Mouse (Mus musculus) midbrain, embryonic 14.5 days (tissue): ENCODE measurements at regions not wholly inside any gene's neighbourhood (a gene's known extent, or its start where the extent isn't known, plus 50 kb on each side); places are given as distances from the start of the nearest gene placed in this dataset.

Source experiments
- ATAC-seq: fragments of 200-750 bp; cut with Nextera tagmentation; 2 replicates; pipeline ENCODE4 v1.8.0; 2017; ENCODE audit warnings: moderate number of reproducible peaks, moderate library complexity; ENCODE audit not compliant: low FRiP score, low TSS enrichment
- DNase-seq: peaks from one replicate; pipeline ENCODE4 v3.0.0-alpha.2; 2015
- H3K27ac ChIP-seq: fragments of 300-500 bp; sonication (generic); replicated peaks from 2 replicates; pipeline ENCODE4 v1.5.1; 2014; ENCODE audit warnings: mild to moderate bottlenecking, low read depth, low read length, moderate library complexity
- H3K27me3 ChIP-seq: fragments of 300-500 bp; sonication (generic); 2 replicates; pipeline ENCODE4 v1.6.1; 2014; ENCODE audit warnings: low read length, control low read depth, mixed read lengths; ENCODE audit not compliant: control insufficient read depth, insufficient read depth
- H3K36me3 ChIP-seq: fragments of 300-500 bp; sonication (generic); 2 replicates; pipeline ENCODE4 v1.6.1; 2014; ENCODE audit warnings: low read length, control low read depth; ENCODE audit not compliant: control insufficient read depth, insufficient read depth
- H3K4me1 ChIP-seq: fragments of 300-500 bp; sonication (generic); 2 replicates; pipeline ENCODE4 v1.6.1; 2014; ENCODE audit warnings: mild to moderate bottlenecking, antibody characterized with exemption, low read length, control low read depth; ENCODE audit not compliant: control insufficient read depth, insufficient read depth
- H3K4me2 ChIP-seq: fragments of 300-500 bp; sonication (generic); 2 replicates; pipeline ENCODE4 v1.6.1; 2014; ENCODE audit warnings: mild to moderate bottlenecking, low read length, moderate library complexity
- H3K4me3 ChIP-seq: fragments of 300-500 bp; sonication (generic); replicated peaks from 2 replicates; pipeline ENCODE4 v1.5.1; 2014; ENCODE audit warnings: low read depth, low read length
- H3K9ac ChIP-seq: fragments of 300-500 bp; sonication (generic); replicated peaks from 2 replicates; pipeline ENCODE4 v1.6.1; 2014; ENCODE audit warnings: mild to moderate bottlenecking, low read length, moderate library complexity
- H3K9me3 ChIP-seq: fragments of 300-500 bp; sonication (generic); 2 replicates; pipeline ENCODE4 v1.6.1; 2016; ENCODE audit warnings: low read length, control low read depth, mixed read lengths; ENCODE audit not compliant: control insufficient read depth
- WGBS: fragments of 180-500 bp; shearing (Covaris S2); extraction: QIAGEN DNeasy Blood & Tissue Kit; methylation state at CpG from one replicate; pipeline ENCODE4 v1.1.7; 2014; 5-methylcytosine and 5-hydroxymethylcytosine counted together

DNA sequence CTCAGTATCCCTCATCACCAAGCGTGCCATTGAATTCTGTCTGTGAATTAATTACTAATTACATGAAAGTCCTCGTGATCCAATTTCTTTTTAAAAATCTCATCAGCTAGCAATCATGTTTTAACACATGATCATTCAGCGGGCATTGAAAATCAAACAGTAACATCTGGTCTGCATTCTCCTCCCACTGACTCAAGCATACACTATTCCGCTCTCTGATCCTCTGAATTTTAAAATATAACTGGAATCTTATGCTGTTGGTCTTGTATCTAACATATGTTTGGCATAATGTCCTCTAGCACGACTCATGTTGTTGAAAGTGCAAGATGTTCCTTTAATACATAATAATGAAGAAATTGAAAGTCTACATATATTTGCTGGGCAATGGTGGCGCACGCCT lies 667.1 kb downstream of the 1190002N15Rik start:
- H3K27ac ChIP-seq = no peak overlapping the region
- no peaks in the 10 kb centered on the region for H3K36me3 ChIP-seq
- ATAC-seq = no peak
- H3K4me1 ChIP-seq = no peaks in the 10 kb centered on the region
- 81% methylated on average over 7 of the region's 7 CpGs for WGBS
- no peak overlapping the region for H3K4me3 ChIP-seq
- no peaks in the 10 kb centered on the region for H3K27me3 ChIP-seq
- no peak for DNase-seq
- no peak overlapping the region for H3K4me2 ChIP-seq
- H3K9ac ChIP-seq = no peak overlapping the region
- H3K9me3 ChIP-seq = no peaks in the 10 kb centered on the region

DNA sequence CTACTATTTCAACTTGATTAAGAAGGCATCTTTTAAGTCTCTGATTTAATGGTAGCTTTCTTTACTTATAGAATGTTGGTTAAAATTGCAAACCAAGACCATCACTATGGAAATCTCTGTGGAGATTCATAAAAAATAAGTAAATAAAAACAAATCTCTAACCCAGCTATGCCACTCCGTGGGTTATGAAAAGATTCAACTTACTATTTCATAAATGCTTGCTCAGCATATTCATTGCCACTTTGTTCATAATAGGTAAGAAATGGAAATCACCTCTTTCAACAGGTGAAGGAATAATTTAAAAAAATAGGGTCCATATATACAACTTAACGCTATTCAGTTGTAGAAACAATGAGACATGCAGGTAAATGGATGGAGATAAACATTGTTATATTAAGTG lies 679.9 kb downstream of the 1190002N15Rik start:
- no peak overlapping the region for H3K27ac ChIP-seq
- H3K36me3 ChIP-seq = no peaks in the 10 kb centered on the region
- no peaks in the 10 kb centered on the region for H3K27me3 ChIP-seq
- ATAC-seq (no peak), DNase-seq (no peak)
- no peak overlapping the region for H3K4me3 ChIP-seq
- H3K4me2 ChIP-seq = no peak overlapping the region
- no peaks in the 10 kb centered on the region for H3K4me1 ChIP-seq
- 79% methylated on average over 2 of the region's 2 CpGs for WGBS
- no peak overlapping the region for H3K9ac ChIP-seq
- no peaks in the 10 kb centered on the region for H3K9me3 ChIP-seq

DNA sequence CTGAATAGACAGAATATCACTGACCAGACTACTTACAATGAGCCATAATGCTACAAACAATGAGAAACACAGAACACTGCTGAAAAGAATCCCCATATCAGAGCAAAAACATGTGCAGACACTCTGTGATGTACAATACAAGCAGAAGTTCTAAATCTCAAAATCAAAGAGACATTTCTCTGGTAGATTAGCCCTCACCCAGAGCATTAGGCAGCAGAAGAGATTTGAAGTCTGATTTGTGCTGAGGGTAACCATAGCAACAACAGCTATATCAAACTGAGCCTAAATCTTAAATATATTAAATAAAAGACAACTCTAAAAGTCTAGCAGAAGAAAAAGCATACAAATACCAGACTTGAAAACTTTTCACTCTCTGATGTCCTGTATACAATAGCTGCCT lies 691.5 kb downstream of the 1190002N15Rik start:
- Histone ChIP-seq H3K9ac (no peak overlapping the region), H3K4me2 (no peak overlapping the region), H3K27me3 (no peaks in the 10 kb centered on the region), H3K4me3 (no peak overlapping the region), H3K36me3 (no peaks in the 10 kb centered on the region), H3K27ac (no peak overlapping the region), H3K9me3 (no peaks in the 10 kb centered on the region), H3K4me1 (no peaks in the 10 kb centered on the region)
- ATAC-seq (no peak), DNase-seq (peak; percentile 13)

DNA sequence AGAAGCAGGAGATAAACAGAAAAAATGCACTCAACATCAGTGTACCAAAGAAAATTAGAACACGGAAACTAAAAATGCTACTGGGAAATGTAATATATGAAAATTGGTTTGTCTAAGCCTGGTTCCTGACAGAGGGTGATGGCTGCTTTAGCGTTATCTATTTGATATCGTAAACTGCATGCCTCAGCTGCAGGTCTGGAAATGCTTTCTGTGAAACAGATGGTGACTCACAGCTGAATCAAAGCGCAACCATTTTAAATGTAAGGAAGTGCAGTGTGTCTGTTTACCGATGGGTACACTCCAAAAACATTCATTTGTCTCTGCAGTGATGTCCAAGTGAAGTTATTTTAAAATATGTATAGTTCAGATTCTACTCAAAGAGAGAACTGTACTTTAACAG lies 694.0 kb downstream of the 1190002N15Rik start:
- 88% methylated on average over 5 of the region's 5 CpGs for WGBS

More for the DNA sequence above, 694.0 kb downstream of the 1190002N15Rik start:
- Histone ChIP-seq H3K4me1 (no peaks in the 10 kb centered on the region), H3K4me3 (no peak overlapping the region), H3K9ac (no peak overlapping the region), H3K36me3 (no peaks in the 10 kb centered on the region), H3K27me3 (no peaks in the 10 kb centered on the region), H3K4me2 (no peak overlapping the region), H3K27ac (no peak overlapping the region), H3K9me3 (no peaks in the 10 kb centered on the region)
- ATAC-seq (no peak), DNase-seq (no peak)
